Comparison of ENCODE assay signal across 8 mouse cellular contexts in genomic region chr9:7594816-7595540, GRCm38 (mm10). TPM values are rescaled to one million over a fixed set of nuclear protein-coding genes. Genes with fewer than 3 reads are reported as not detected.
A peak's percentile ranks its signal among the peaks of the same experiment; 100 is the strongest.
DNase-seq lines count a peak whose midpoint lies in the region; ATAC-seq and TF ChIP-seq lines count a peak whose summit lies in the region.

No protein-coding gene starts in this region.

- DNase-seq in heart, postnatal 14 days: peak; percentile 76 to 86
- peak; percentile 90 for DNase-seq in layer of hippocampus, adult 11-12 months (ENCODE audit: low spot score)
- DNase-seq in lung, adult 18-20 months: peak; percentile 85 to 89
- peak; percentile 72 for DNase-seq in testis, postnatal 14 days (ENCODE audit: low spot score)

- H3K4me3 ChIP-seq in E14TG2a.4 (replicated peaks; ENCODE audit: low read length): no peak overlapping the region
- H3K4me3 ChIP-seq in forebrain, embryonic 13.5 days: peak overlapping the region; percentile 24
- peak overlapping the region; percentile 39 for H3K4me3 ChIP-seq in neural tube, embryonic 15.5 days (replicated peaks)

- peak overlapping the region; percentile 55 for H3K4me2 ChIP-seq in forebrain, embryonic 13.5 days
- peak overlapping the region; percentile 58 for H3K4me2 ChIP-seq in neural tube, embryonic 15.5 days

- 12% methylated on average over 6 of the region's 6 CpGs for WGBS in forebrain, embryonic 13.5 days
- WGBS in neural tube, embryonic 15.5 days: 11% methylated on average over 6 of the region's 6 CpGs

- H3K27me3 ChIP-seq in E14TG2a.4 (ENCODE audit: insufficient read depth, low read length): no peaks in the 10 kb centered on the region
- H3K27me3 ChIP-seq in forebrain, embryonic 13.5 days: no peaks in the 10 kb centered on the region
- H3K27me3 ChIP-seq in neural tube, embryonic 15.5 days (replicated peaks): no peaks in the 10 kb centered on the region

- peaks cover 4% of the 10 kb centered on the region; the same call in 1 of the 2 replicates for H3K9me3 ChIP-seq in E14TG2a.4 (ENCODE audit: low read length)
- no peaks in the 10 kb centered on the region for H3K9me3 ChIP-seq in forebrain, embryonic 13.5 days (replicated peaks)
- H3K9me3 ChIP-seq in neural tube, embryonic 15.5 days (replicated peaks): no peaks in the 10 kb centered on the region

- H3K36me3 ChIP-seq in E14TG2a.4 (ENCODE audit: insufficient read depth, low read length): no peaks in the 10 kb centered on the region
- H3K36me3 ChIP-seq in forebrain, embryonic 13.5 days (ENCODE audit: poor library complexity, severe bottlenecking): no peaks in the 10 kb centered on the region
- H3K36me3 ChIP-seq in neural tube, embryonic 15.5 days: no peaks in the 10 kb centered on the region

- TF ChIP-seq CTCF in E14TG2a.4 (conservative IDR thresholded peaks at IDR 0.05; ENCODE audit: low read length): peak; percentile 61

- H3K27ac ChIP-seq in forebrain, embryonic 13.5 days: no peak overlapping the region
- H3K27ac ChIP-seq in neural tube, embryonic 15.5 days (replicated peaks): no peak overlapping the region

- peak; percentile 97 for ATAC-seq in cerebellum, adult (ENCODE audit: insufficient number of reproducible peaks, low FRiP score, low TSS enrichment)
- ATAC-seq in forebrain, embryonic 13.5 days: peak; percentile 99
- peak; percentile 100 for ATAC-seq in neural tube, embryonic 15.5 days (ENCODE audit: low FRiP score)

- intact Hi-C loops in heart, postnatal 14 days (cut with DNase I): loop anchor here (1.0 to 10.0 kb wide), 3 partner anchors 41 to 540 kb away; no protein-coding TSS in a partner anchor

- H3K4me1 ChIP-seq in E14TG2a.4 (replicated peaks; ENCODE audit: low read depth, low read length): no peaks in the 10 kb centered on the region
- no peaks in the 10 kb centered on the region for H3K4me1 ChIP-seq in forebrain, embryonic 13.5 days
- peaks cover 3% of the 10 kb centered on the region; the same call in 1 of the 2 replicates for H3K4me1 ChIP-seq in neural tube, embryonic 15.5 days

- H3K9ac ChIP-seq in forebrain, embryonic 13.5 days: 0 out of 2 replicates have a peak overlapping the region, but pooled peaks have one; percentile 37
- peak overlapping the region; percentile 44 for H3K9ac ChIP-seq in neural tube, embryonic 15.5 days (replicated peaks)

RNA-seq across cellular contexts. Expression of gene Mmp27, which starts 23.8 kb away (rescaled TPM):
- not detected in 2 replicates for polyA plus RNA-seq in forebrain, embryonic 13.5 days (2015; fragmentation: Nextera tagmentation; extraction: Ambion mirVana)
- under 1 TPM; 0.12 to 0.29 TPM for total RNA-seq in heart, postnatal 14 days (2021)
- not detected in 2 replicates for polyA plus RNA-seq in neural tube, embryonic 15.5 days (2015; fragmentation: Nextera tagmentation; extraction: Ambion mirVana)

RNA-seq across cellular contexts. Expression of gene Mmp20, which starts 33.1 kb away (rescaled TPM):
- not detected in 2 replicates for polyA plus RNA-seq in forebrain, embryonic 13.5 days (2015; fragmentation: Nextera tagmentation; extraction: Ambion mirVana)
- total RNA-seq in heart, postnatal 14 days (2021): not detected
- not detected in 2 replicates for polyA plus RNA-seq in neural tube, embryonic 15.5 days (2015; fragmentation: Nextera tagmentation; extraction: Ambion mirVana)

RNA-seq across cellular contexts. Expression of gene Mmp8, which starts 36.7 kb away (rescaled TPM):
- not detected in 2 replicates for polyA plus RNA-seq in forebrain, embryonic 13.5 days (2015; fragmentation: Nextera tagmentation; extraction: Ambion mirVana)
- under 1 TPM in 1 of 2 experiments, not detected in 1; 0.10 TPM for total RNA-seq in heart, postnatal 14 days (2021)
- 0.12 and 0.33 TPM in 2 replicates for polyA plus RNA-seq in neural tube, embryonic 15.5 days (2015; fragmentation: Nextera tagmentation; extraction: Ambion mirVana)
